Mouse (Mus musculus): ENCODE measurements around the gene Mrm3. TPM values are rescaled to one million over a fixed set of nuclear protein-coding genes. Genes with fewer than 3 reads are reported as not detected.
"Not testable (repeated sequence)": the region's sequence is repeated elsewhere in the genome, so short reads cannot be mapped to it uniquely, and the experiment has no call there.

Gene Mrm3
- 21.7 and 24.3 TPM in 2 replicates for polyA plus RNA-seq (2014; fragmentation: Nextera tagmentation; extraction: Ambion mirVana)

DNA sequence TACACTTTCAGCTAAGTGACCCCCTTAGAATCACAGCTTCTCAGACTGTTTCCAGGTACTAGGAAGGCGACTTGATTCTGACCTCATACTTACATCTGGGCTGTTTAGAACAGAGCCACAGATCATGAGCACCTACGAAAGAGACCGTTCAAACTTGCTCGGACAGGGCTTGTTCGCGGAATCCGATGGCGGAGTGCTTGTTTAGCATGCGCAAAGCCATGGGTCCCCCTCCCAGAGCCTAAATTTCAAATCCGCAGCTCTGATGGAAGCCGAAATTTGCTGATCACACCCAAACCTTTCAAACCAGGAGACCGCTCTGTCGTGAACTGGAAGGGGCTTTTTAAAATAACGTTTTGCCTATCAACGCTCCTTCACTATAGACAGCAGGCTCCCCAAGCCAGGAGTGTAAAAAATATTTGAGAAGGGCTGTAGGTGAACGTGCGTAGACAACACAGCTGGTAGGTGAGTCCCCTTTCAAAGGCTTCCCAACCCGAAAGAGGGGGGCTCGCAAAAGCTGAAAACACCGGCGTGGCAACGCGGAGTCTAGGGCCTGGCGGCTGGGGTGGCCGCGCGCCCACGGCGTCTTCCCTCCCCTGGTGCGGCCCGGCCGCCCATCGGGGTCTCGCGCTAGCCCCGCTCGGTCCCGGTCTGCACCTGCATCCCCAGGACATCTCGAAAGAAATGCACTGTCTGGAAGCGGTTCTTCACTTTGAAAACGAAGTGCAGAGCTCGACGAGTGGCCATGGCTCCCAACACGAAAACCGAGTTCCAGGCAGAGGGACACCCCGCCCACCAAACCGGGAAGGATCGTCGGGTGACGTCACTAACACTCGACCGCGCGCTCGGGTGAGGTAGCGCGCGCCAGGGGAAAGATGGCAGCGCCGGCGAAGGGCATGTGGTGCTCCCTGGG, at the start of gene Mrm3, which contains the start of gene Glod4:
Gene Mrm3 (plus strand): TSS at position 815 of the 910 bp plus-strand sequence.
Gene Glod4 (minus strand): TSS at position 825 of the 910 bp plus-strand sequence.
- Histone ChIP-seq H3K27ac (ENCODE audit: low read depth) (peak within 1 kb of the TSS; percentile 73), H3K4me1 (ENCODE audit: insufficient read depth) (no peaks in the 10 kb centered on the region), H3K9me3 (ENCODE audit: low read depth, low read length) (no peaks in the 10 kb centered on the region), H3K9ac (peak within 1 kb of the TSS; percentile 85), H3K27me3 (ENCODE audit: insufficient read depth, low read length) (no peaks in the 10 kb centered on the region), H3K36me3 (ENCODE audit: insufficient read depth) (peaks cover 30% of the 10 kb centered on the region), H3K4me2 (peak within 1 kb of the TSS; percentile 85), H3K4me3 (ENCODE audit: low read depth, low read length) (peak within 1 kb of the TSS; percentile 93)
- peak; percentile 97 for DNase-seq
- ATAC-seq (ENCODE audit: insufficient read depth) = peak; percentile 88
- TF ChIP-seq CTCF (IDR thresholded peaks at IDR 0.05; ENCODE audit: low read depth) = no peak
- WGBS = under 1% methylated on average over 61 of the region's 61 CpGs

DNA sequence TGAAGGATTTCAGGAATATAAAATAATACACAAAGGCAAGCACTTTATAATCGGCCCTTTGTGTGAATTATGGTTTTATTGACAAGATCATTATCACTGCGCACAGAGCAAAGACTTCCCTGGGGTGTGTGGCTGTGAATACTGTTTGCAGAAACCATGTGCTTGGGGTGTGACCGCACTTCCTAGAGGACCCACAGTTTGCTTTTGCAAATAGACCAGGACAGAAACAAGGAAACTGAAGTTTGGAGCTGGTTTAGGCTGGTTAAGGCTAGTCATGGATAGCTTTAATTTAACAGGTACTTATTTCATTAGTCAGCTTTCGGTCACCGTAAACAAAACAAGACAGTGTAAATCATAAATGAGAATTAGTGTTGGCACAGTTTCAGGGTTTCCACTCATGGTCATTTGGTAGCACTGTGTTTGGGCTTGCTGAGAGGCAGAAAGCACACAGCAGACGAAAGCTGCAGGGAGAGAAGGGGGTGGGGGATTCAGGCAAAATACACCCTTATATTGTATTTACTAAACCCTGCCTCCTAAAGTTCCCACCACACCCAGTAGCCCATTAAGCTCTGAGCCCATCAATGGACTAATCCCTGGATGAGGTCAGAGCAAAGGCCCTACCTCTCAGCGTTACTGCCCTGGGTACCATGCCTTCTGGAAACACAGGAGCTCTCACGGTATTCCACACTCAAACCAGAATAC, 47.1 kb upstream of the Mrm3 start:
- DNase-seq (peak; percentile 6), ATAC-seq (ENCODE audit: insufficient read depth) (no peak)
- Histone ChIP-seq H3K36me3 (ENCODE audit: insufficient read depth) (no peaks in the 10 kb centered on the region), H3K27me3 (ENCODE audit: insufficient read depth, low read length) (no peaks in the 10 kb centered on the region), H3K9ac (no peak overlapping the region), H3K9me3 (ENCODE audit: low read depth, low read length) (no peaks in the 10 kb centered on the region), H3K4me2 (peak overlapping the region; percentile 32), H3K27ac (ENCODE audit: low read depth) (no peak overlapping the region), H3K4me3 (ENCODE audit: low read depth, low read length) (no peak overlapping the region), H3K4me1 (ENCODE audit: insufficient read depth) (no peaks in the 10 kb centered on the region)
- WGBS = 55% methylated on average over 8 of the region's 8 CpGs
- no peak for TF ChIP-seq CTCF (IDR thresholded peaks at IDR 0.05; ENCODE audit: low read depth)

DNA sequence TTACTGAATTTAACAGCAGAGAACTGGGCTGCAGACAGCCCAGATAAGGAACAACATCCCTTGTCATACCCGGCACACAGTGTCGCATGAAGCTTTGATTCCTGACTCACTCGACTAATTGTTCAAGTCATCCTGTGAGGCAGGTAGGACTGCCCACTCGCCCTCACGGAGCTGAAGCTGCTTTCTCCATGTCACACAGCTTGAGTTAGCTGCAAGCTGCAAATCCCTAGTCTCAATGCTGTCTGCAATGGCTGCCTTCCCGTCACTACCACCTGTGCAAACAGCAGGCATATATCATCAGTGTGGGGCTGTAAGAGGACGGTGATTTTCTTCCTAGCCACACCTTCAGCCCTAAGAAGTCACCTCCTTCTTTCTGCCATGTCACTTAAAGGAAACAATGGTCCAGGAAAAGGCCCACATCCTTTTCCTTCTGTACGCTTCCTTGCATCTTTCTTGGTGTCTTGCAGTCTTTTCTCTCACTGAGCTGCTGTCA, 46.5 kb upstream of the Mrm3 start:
- Histone ChIP-seq H3K9ac (no peak overlapping the region), H3K36me3 (ENCODE audit: insufficient read depth) (no peaks in the 10 kb centered on the region), H3K27ac (ENCODE audit: low read depth) (no peak overlapping the region), H3K27me3 (ENCODE audit: insufficient read depth, low read length) (no peaks in the 10 kb centered on the region), H3K4me1 (ENCODE audit: insufficient read depth) (no peaks in the 10 kb centered on the region), H3K4me2 (peak overlapping the region; percentile 32), H3K4me3 (ENCODE audit: low read depth, low read length) (no peak overlapping the region), H3K9me3 (ENCODE audit: low read depth, low read length) (no peaks in the 10 kb centered on the region)
- WGBS = 31% methylated on average over 8 of the region's 8 CpGs
- ATAC-seq (ENCODE audit: insufficient read depth) (no peak), DNase-seq (no peak)
- TF ChIP-seq CTCF (IDR thresholded peaks at IDR 0.05; ENCODE audit: low read depth) = no peak

DNA sequence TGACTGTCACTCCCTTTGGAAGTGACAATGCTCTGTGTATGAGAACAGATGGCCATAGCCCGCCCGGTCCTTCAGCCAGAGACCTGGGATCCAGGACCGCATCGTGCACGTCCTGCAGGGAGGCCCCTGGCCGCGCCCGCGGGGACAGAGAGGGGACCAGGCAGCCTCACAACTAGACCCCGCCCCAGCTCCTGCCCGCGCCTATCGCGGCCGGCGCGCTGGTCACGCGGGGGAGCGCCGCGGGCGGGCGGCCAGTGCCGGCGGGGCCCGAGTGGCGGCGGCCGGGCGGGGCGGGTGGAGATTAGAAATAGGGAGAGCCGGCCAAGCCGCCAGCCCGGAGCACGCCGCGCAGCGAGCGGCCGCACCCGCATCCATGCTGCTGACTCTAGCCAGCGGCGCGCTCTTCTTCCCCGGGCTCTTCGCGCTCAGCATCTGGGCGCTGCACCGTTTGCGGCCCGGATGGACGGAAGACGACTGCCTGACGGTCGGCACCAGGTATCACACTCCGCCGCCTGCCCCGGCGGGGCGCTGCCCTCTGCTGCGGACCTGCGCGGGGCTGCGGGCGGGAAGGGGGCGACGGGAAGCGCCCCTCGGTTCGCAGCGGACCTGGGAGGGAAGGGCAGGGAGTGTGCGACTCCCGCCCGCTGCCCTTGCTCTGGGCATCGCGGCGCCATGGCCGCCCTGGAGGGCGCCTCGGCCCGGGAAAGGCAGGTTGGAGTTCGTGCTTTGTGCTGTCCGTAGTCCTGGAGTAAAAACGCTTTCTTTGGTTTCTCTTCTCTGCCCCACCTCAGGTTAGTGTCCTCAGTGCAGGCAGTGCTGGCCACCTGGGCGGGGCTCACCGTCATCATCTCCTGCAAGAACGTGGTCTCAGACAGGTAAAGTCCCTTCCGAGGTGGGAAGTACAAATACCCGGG, 41.5 kb upstream of the Mrm3 start:
- WGBS = under 1% methylated on average over 89 of the region's 90 CpGs
- H3K4me3 ChIP-seq (ENCODE audit: low read depth, low read length) = peak overlapping the region; percentile 78
- H3K27me3 ChIP-seq (ENCODE audit: insufficient read depth, low read length) = no peaks in the 10 kb centered on the region
- H3K36me3 ChIP-seq (ENCODE audit: insufficient read depth) = peaks cover 20% of the 10 kb centered on the region; the same call in 1 of the 2 replicates
- peak overlapping the region; percentile 80 for H3K9ac ChIP-seq
- ATAC-seq (ENCODE audit: insufficient read depth) = peak; percentile 99
- peak overlapping the region; percentile 71; the same call in 1 of the 2 replicates for H3K27ac ChIP-seq (ENCODE audit: low read depth)
- TF ChIP-seq CTCF (IDR thresholded peaks at IDR 0.05; ENCODE audit: low read depth) = no peak
- no peaks in the 10 kb centered on the region for H3K9me3 ChIP-seq (ENCODE audit: low read depth, low read length)
- H3K4me1 ChIP-seq (ENCODE audit: insufficient read depth) = peaks cover 4% of the 10 kb centered on the region
- peak; percentile 92 for DNase-seq
- H3K4me2 ChIP-seq = peak overlapping the region; percentile 77

DNA sequence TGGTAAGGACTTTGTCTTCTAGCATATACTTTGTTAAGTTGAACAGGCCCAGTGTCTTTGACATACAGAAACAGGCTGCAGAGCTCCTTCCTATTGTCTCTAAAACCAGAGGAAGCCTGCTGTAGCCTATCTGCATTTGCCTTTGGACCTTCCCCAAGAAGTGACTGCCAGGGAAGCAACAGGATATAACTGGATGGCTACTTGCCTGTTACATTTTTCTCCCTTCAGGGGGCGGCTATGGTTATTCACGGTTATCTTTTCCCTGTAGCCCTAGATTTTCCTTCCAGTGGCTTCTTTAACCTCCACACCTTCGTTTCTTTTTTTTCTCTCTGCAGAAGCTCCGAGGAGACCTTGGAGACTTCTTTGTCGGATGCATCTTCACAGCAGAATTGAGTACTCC, 36.7 kb upstream of the Mrm3 start:
- H3K4me3 ChIP-seq (ENCODE audit: low read depth, low read length) = no peak overlapping the region
- peaks cover 4% of the 10 kb centered on the region for H3K4me1 ChIP-seq (ENCODE audit: insufficient read depth)
- H3K36me3 ChIP-seq (ENCODE audit: insufficient read depth) = peaks cover 64% of the 10 kb centered on the region
- no peak overlapping the region for H3K27ac ChIP-seq (ENCODE audit: low read depth)
- no peak for DNase-seq
- H3K9me3 ChIP-seq (ENCODE audit: low read depth, low read length) = no peaks in the 10 kb centered on the region
- no peak overlapping the region for H3K4me2 ChIP-seq
- 83% methylated on average over 5 of the region's 5 CpGs for WGBS
- no peak overlapping the region for H3K9ac ChIP-seq
- ATAC-seq (ENCODE audit: insufficient read depth) = no peak
- TF ChIP-seq CTCF (IDR thresholded peaks at IDR 0.05; ENCODE audit: low read depth) = no peak
- no peaks in the 10 kb centered on the region for H3K27me3 ChIP-seq (ENCODE audit: insufficient read depth, low read length)

DNA sequence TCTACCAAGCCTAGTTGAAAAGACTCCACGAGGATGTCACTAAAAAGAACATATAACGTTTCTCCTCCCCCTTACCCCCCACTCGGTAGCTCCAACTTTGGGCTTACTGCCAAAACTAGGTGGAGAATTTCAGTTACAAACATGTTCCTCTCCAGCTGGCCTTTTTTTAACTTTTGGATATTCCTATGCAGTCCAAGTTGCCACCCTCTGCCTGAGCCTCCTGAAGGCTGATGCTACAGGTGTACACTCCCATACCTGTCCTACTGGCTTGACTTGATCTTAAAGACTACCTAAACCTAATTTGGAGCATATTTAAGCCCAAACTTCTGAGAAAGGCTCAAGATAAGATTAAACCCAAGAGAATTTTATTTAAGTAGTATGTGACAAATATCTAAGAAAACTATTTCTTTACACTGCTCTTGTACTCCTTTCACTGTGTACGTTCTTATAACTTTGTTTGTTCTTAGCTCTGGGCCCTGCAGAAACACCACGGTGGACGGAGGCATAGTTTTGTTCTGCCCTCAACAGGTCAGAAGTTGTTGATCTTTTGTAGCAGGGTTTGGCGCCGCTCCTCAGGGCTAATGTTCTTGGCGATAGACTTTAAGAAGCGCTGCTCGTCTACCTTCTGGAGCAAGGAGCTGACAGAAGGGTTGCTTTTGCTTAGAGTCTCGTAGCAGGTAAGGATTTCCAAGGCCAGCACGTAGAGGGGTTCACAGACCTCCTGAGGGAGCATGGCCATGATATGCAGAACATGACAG, 33.1 kb upstream of the Mrm3 start:
- TF ChIP-seq CTCF (IDR thresholded peaks at IDR 0.05; ENCODE audit: low read depth) = no peak
- DNase-seq (no peak), ATAC-seq (ENCODE audit: insufficient read depth) (no peak)

DNA sequence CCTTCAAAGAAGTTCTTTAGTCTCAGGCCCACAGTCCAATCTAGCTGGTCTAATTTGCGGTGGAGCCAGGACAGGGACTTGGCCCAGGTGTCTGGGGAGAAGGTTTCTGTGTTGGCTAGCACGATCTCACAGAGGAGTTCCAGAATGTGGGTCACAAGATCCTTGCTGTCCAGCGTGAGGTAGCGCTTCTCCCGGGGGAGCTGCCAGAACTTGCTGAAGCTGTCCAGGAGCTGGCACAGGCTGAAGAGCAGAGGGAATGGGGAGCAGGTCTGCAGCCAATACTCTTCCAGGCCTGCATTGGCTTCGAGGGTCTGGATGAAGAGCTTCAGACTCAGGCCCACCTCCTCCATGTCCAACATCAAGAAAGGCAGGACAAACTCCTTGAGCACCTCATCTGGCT, 31.9 kb upstream of the Mrm3 start:
- H3K4me2 ChIP-seq; H3K9ac ChIP-seq; H3K4me3 ChIP-seq (ENCODE audit: low read depth, low read length); H3K9me3 ChIP-seq (ENCODE audit: low read depth, low read length); DNase-seq; H3K4me1 ChIP-seq (ENCODE audit: insufficient read depth); H3K27ac ChIP-seq (ENCODE audit: low read depth); ATAC-seq (ENCODE audit: insufficient read depth); H3K27me3 ChIP-seq (ENCODE audit: insufficient read depth, low read length): not testable (repeated sequence)
- peaks cover 77% of the 10 kb centered on the region for H3K36me3 ChIP-seq (ENCODE audit: insufficient read depth)
- WGBS = 96% methylated on average over 4 of the region's 6 CpGs

More for the DNA sequence above, 33.1 kb upstream of the Mrm3 start:
- 62% methylated on average over 13 of the region's 13 CpGs for whole genome bisulfite sequencing
- no peak overlapping the region for H3K27ac ChIP-seq (ENCODE audit: low read depth)
- no peaks in the 10 kb centered on the region for H3K4me1 ChIP-seq (ENCODE audit: insufficient read depth)
- H3K9ac ChIP-seq = no peak overlapping the region
- H3K4me3 ChIP-seq (ENCODE audit: low read depth, low read length) = no peak overlapping the region
- peaks cover 84% of the 10 kb centered on the region for H3K36me3 ChIP-seq (ENCODE audit: insufficient read depth)
- no peaks in the 10 kb centered on the region for H3K9me3 ChIP-seq (ENCODE audit: low read depth, low read length)
- no peak overlapping the region for H3K4me2 ChIP-seq
- H3K27me3 ChIP-seq (ENCODE audit: insufficient read depth, low read length) = no peaks in the 10 kb centered on the region

Data from lung, embryonic 14.5 days (tissue).